Mouse (Mus musculus): ENCODE measurements around the gene Elovl5. TPM values are rescaled to one million over a fixed set of nuclear protein-coding genes. Genes with fewer than 3 reads are reported as not detected.
A peak's percentile ranks its signal among the peaks of the same experiment; 100 is the strongest.

Elovl5 gene
- total and polyA plus RNA-seq, 3 experiments, result 11.7 to 99.9 (median 80.4) TPM

- H3K27me3 ChIP-seq (ENCODE audit: insufficient read depth, low read length), result no peaks in the 10 kb centered on the region
- H3K9me3 ChIP-seq (replicated peaks), result no peaks in the 10 kb centered on the region
- peaks cover 90% of the 10 kb centered on the region for H3K36me3 ChIP-seq (replicated peaks)
- no peak for DNase-seq (ENCODE audit: low spot score)
- H3K4me3 ChIP-seq (ENCODE audit: low read depth, low read length), result peak overlapping the region; percentile 18; the same call in 1 of the 2 replicates
- H3K4me1 ChIP-seq (ENCODE audit: insufficient read depth, low read depth, low read length), result peaks cover 91% of the 10 kb centered on the region
- TF ChIP-seq POLR2AphosphoS5 (IDR thresholded peaks at IDR 0.05; ENCODE audit: insufficient replicate concordance, low read depth, low read length) (no peak), GATA2 (IDR thresholded peaks at IDR 0.05; ENCODE audit: borderline replicate concordance, low read depth, low read length) (no peak), CTCF (IDR thresholded peaks at IDR 0.05; ENCODE audit: low read depth, low read length) (no peak), GATA1 (IDR thresholded peaks at IDR 0.05; ENCODE audit: borderline replicate concordance, low read length) (no peak)
- ATAC-seq (ENCODE audit: extremely low read depth, insufficient number of reproducible peaks, low FRiP score, poor library complexity, severe bottlenecking), result no peak
These were observed 9.7 kb downstream of the Elovl5 start for GRCm38 (mm10) chr9:77926911-77927310.

- peaks cover 89% of the 10 kb centered on the region for H3K4me1 ChIP-seq (ENCODE audit: insufficient read depth, low read depth, low read length)
- no peak for TF ChIP-seq GATA1 (IDR thresholded peaks at IDR 0.05; ENCODE audit: borderline replicate concordance, low read length)
- no peak for TF ChIP-seq POLR2AphosphoS5 (IDR thresholded peaks at IDR 0.05; ENCODE audit: insufficient replicate concordance, low read depth, low read length)
- TF ChIP-seq GATA2 (IDR thresholded peaks at IDR 0.05; ENCODE audit: borderline replicate concordance, low read depth, low read length), result no peak
- TF ChIP-seq CTCF (IDR thresholded peaks at IDR 0.05; ENCODE audit: low read depth, low read length), result no peak
- no peak for TF ChIP-seq TAL1 (conservative IDR thresholded peaks at IDR 0.05; ENCODE audit: low read depth, low read length)
- H3K4me3 ChIP-seq (ENCODE audit: low read depth, low read length), result peak overlapping the region; percentile 18; the same call in 1 of the 2 replicates
- no peaks in the 10 kb centered on the region for H3K27me3 ChIP-seq (ENCODE audit: insufficient read depth, low read length)
- ATAC-seq (ENCODE audit: extremely low read depth, insufficient number of reproducible peaks, low FRiP score, poor library complexity, severe bottlenecking) (0 out of 2 replicates have a peak, but pooled peaks have one; percentile 11), DNase-seq (ENCODE audit: low spot score) (no peak)
- H3K36me3 ChIP-seq (replicated peaks), result peaks cover 88% of the 10 kb centered on the region
- no peaks in the 10 kb centered on the region for H3K9me3 ChIP-seq (replicated peaks)
These were observed 10.3 kb downstream of the Elovl5 start for GRCm38 (mm10) chr9:77927431-77927830.

- Histone ChIP-seq H3K27me3 (ENCODE audit: insufficient read depth, low read length) (no peaks in the 10 kb centered on the region), H3K4me3 (ENCODE audit: low read depth, low read length) (no peak overlapping the region), H3K4me1 (ENCODE audit: insufficient read depth, low read depth, low read length) (peaks cover 85% of the 10 kb centered on the region), H3K36me3 (replicated peaks) (peaks cover 84% of the 10 kb centered on the region), H3K9me3 (replicated peaks) (no peaks in the 10 kb centered on the region)
- ATAC-seq (ENCODE audit: extremely low read depth, insufficient number of reproducible peaks, low FRiP score, poor library complexity, severe bottlenecking), result no peak
- DNase-seq (ENCODE audit: low spot score), result no peak
- no peak for TF ChIP-seq TAL1 (conservative IDR thresholded peaks at IDR 0.05; ENCODE audit: low read depth, low read length)
- TF ChIP-seq CTCF (IDR thresholded peaks at IDR 0.05; ENCODE audit: low read depth, low read length), result no peak
These were observed 11.6 kb downstream of the Elovl5 start for GRCm38 (mm10) chr9:77928769-77929168.

DNA sequence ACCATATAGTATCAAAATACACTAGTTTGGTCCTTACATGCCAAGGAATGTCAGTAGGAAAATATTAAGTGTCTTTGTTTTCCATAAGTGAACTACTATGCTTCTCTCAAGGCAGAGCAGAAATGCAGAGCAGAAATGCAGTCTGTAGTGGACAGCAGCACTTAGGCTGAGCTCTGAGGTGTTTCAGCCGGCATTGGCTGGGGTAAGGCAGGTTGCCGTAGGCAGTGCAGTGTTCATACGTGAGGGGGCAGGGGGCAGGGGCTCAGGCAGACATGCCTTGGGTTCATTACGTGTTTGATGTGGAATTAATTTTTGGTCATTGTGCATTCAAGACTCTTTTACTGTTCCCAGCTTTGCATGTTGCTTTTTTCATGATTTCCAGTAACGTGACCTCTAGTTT is 12.1 kb downstream of the Elovl5 start:
- DNase-seq (ENCODE audit: low spot score) (no peak), ATAC-seq (ENCODE audit: extremely low read depth, insufficient number of reproducible peaks, low FRiP score, poor library complexity, severe bottlenecking) (no peak)
- no peak for TF ChIP-seq GATA1 (IDR thresholded peaks at IDR 0.05; ENCODE audit: borderline replicate concordance, low read length)
- no peak for TF ChIP-seq CTCF (IDR thresholded peaks at IDR 0.05; ENCODE audit: low read depth, low read length)
- TF ChIP-seq GATA2 (IDR thresholded peaks at IDR 0.05; ENCODE audit: borderline replicate concordance, low read depth, low read length), result no peak
- no peak for TF ChIP-seq POLR2AphosphoS5 (IDR thresholded peaks at IDR 0.05; ENCODE audit: insufficient replicate concordance, low read depth, low read length)
- no peak for TF ChIP-seq TAL1 (conservative IDR thresholded peaks at IDR 0.05; ENCODE audit: low read depth, low read length)
- Histone ChIP-seq H3K27me3 (ENCODE audit: insufficient read depth, low read length) (no peaks in the 10 kb centered on the region), H3K9me3 (replicated peaks) (no peaks in the 10 kb centered on the region), H3K4me1 (ENCODE audit: insufficient read depth, low read depth, low read length) (peaks cover 80% of the 10 kb centered on the region), H3K36me3 (replicated peaks) (peaks cover 83% of the 10 kb centered on the region), H3K4me3 (ENCODE audit: low read depth, low read length) (no peak overlapping the region)

DNA sequence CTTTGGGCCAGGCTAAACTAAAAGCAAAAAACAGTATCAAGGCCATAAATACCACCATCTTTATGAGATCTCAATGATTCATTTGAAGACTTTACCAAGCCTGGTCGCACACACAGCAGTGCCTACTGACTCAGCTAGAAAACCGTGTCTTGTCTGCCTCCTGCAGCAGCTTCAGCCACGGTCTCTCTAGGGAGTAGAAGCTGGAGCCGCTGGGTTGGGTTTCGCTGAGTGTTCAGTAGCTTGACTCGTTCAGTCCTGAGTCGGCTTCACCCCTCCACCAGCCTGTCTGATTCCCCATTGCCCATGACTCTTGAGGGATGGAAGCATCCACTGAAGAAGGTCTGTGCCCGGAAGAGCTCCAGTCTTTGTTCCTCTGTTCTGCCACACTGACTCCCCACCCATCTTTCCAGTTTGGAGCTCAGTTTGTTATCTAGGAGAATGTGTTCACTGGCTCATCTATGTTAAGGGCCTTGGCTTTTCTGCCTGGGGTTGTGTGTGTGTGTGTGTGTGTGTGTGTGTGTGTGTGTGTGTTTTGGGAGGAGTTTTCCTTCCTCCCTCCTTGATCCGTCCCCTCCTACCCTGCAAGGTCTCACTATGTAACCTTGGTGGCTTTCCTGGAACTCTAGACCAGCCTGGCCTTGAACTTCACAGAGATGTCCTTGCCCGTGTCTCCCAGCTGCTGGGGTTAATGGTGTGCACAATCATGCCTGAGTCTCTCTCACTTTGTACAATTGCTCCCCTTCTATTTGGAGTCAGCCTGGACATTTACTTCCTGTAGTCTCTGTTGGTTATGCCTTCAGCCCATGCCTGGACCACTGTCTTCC is 13.1 kb downstream of the Elovl5 start:
- TF ChIP-seq CTCF (IDR thresholded peaks at IDR 0.05; ENCODE audit: low read depth, low read length) (no peak), TAL1 (conservative IDR thresholded peaks at IDR 0.05; ENCODE audit: low read depth, low read length) (no peak), POLR2AphosphoS5 (IDR thresholded peaks at IDR 0.05; ENCODE audit: insufficient replicate concordance, low read depth, low read length) (no peak)
- Histone ChIP-seq H3K9me3 (replicated peaks) (no peaks in the 10 kb centered on the region), H3K27me3 (ENCODE audit: insufficient read depth, low read length) (no peaks in the 10 kb centered on the region), H3K4me3 (ENCODE audit: low read depth, low read length) (no peak overlapping the region), H3K4me1 (ENCODE audit: insufficient read depth, low read depth, low read length) (peaks cover 77% of the 10 kb centered on the region), H3K36me3 (replicated peaks) (peaks cover 82% of the 10 kb centered on the region)
- no peak for DNase-seq (ENCODE audit: low spot score)
- no peak; the same call in 1 of the 2 replicates for ATAC-seq (ENCODE audit: extremely low read depth, insufficient number of reproducible peaks, low FRiP score, poor library complexity, severe bottlenecking)

GRCm38 (mm10) chr9:77930860-77931184 is 13.7 kb downstream of the Elovl5 start:
- DNase-seq (ENCODE audit: low spot score), result no peak
- TF ChIP-seq TAL1 (conservative IDR thresholded peaks at IDR 0.05; ENCODE audit: low read depth, low read length) (no peak), GATA1 (IDR thresholded peaks at IDR 0.05; ENCODE audit: borderline replicate concordance, low read length) (no peak), GATA2 (IDR thresholded peaks at IDR 0.05; ENCODE audit: borderline replicate concordance, low read depth, low read length) (no peak), POLR2AphosphoS5 (IDR thresholded peaks at IDR 0.05; ENCODE audit: insufficient replicate concordance, low read depth, low read length) (no peak), CTCF (IDR thresholded peaks at IDR 0.05; ENCODE audit: low read depth, low read length) (no peak)
- ATAC-seq (ENCODE audit: extremely low read depth, insufficient number of reproducible peaks, low FRiP score, poor library complexity, severe bottlenecking), result no peak
- no peaks in the 10 kb centered on the region for H3K27me3 ChIP-seq (ENCODE audit: insufficient read depth, low read length)
- no peaks in the 10 kb centered on the region for H3K9me3 ChIP-seq (replicated peaks)
- peaks cover 74% of the 10 kb centered on the region for H3K4me1 ChIP-seq (ENCODE audit: insufficient read depth, low read depth, low read length)
- H3K4me3 ChIP-seq (ENCODE audit: low read depth, low read length), result no peak overlapping the region
- peaks cover 79% of the 10 kb centered on the region for H3K36me3 ChIP-seq (replicated peaks)
